Mouse (Mus musculus) brain, embryonic 14.5 days (tissue): ENCODE results near the gene Nhej1. TPM values are rescaled to one million over a fixed set of nuclear protein-coding genes. Genes with fewer than 3 reads are reported as not detected.

Experiments
- DNase-seq: peaks from one replicate; pipeline ENCODE4 v3.0.0-alpha.2; 2011; ENCODE audit warnings: low read depth
- CTCF ChIP-seq: fragments of 200-500 bp; IDR thresholded peaks from 2 replicates; pipeline ENCODE4 v1.5.1; 2012; ENCODE audit warnings: inconsistent platforms, mild to moderate bottlenecking, moderate library complexity, borderline replicate concordance; ENCODE audit not compliant: insufficient read depth, insufficient read length; ENCODE audit errors: extremely low read depth
- POLR2A ChIP-seq: fragments of 200-500 bp; IDR thresholded peaks from 2 replicates; pipeline ENCODE4 v1.6.1; 2012; ENCODE audit warnings: mild to moderate bottlenecking, inconsistent platforms, borderline replicate concordance; ENCODE audit not compliant: poor library complexity, insufficient read depth, insufficient read length, severe bottlenecking; ENCODE audit errors: extremely low read depth
- polyA plus RNA-seq: library from polyadenylated mRNA; depleted of rRNA; stranded (reverse); fragments of >200 nt; gene quantifications from 2 replicates; pipeline ENCODE4 v1.2.3, GENCODE M21; 2012

Gene Nhej1
- polyA plus RNA-seq, 1 experiment = 2.4 TPM

DNA sequence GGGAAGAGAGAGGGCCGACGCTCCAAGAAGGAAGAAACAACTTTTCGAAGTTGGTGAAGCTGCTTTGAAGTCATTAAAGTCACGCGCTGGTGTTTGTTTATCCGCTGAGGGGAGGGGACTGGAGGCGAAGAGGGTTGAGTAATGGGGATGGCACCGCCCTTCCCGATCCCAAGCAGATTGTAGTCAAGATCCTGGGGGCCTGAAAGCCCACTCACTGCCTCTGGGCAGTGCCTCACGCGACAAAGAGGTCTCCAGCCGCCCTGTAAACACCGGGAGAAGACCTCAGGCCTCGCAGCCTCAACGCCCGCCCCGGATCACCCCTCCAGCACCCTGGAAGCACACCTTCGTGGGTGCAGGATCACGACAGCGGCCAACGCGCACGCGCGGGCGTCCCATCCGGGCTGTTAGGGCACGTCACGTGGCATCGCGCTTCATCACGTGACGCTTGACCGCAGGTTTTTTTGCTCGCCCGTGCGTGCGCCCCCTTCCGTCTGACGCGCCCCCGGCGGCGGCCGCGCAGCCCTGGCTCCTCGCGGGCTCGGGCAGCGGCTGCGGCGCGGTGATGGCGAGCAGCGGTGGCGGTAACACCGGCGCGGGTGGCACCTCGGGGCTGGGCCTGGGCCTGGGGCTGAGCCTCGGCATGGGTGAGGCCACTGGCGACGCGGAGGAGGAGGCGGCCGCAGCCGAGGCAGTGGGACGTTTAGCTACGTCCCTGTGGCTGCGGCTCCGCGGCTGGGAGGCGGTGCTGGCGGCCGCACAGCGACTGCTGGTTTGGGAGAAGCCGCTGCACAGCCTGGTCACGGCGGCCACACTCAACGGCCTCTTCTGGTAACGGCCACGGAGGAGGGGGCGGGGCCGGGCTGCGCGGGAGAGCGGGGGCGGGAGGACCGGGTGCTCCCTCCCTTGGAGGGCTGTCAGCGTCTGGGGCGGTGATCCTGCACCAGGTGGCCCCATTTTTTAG, 17.6 kb upstream of the Nhej1 start, which contains the start of the genes Cnppd1 and Retreg2:
TSS of gene Cnppd1 (minus strand) at position 411 of the 961 bp plus-strand sequence.
TSS of gene Retreg2 (plus strand) at position 478 of the 961 bp plus-strand sequence.
- TF ChIP-seq POLR2A = peak; percentile 95
- TF ChIP-seq CTCF = peak; percentile 60; the same call in 1 of the 2 replicates
- DNase-seq = peak; percentile 98

DNA sequence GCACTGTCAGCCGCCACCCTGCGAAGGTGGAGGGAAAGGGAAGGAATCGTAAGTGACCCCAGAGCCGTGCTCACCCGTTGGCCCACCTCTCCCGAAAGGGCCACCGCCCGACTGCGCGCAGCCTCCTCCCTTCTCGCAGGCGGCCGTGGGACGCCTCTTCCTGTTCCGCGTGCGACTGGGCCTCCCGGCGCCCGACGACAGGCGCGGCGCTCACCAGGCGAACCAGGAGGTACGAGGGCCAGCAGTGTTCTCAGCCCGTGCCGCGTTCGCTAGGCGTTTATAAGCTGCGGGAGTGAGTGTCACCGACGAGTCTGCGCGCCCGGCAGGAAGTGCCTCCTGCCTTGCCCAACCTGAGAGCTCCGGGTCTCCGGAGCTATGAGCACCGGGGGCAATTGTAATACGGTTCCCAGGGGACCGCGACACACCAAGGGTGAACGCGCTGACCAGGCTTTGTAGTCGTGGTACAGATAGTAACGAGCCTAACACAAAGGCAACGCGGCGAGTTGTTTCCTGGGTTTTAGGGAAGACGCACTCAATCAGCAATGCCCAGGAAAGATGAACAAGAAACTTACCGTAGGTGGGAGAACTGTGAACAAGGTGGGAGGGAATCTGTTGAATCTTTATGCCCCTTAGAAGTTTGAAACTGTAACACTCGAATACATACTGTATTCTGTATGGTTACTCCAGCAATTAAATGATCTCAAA, 16.6 kb upstream of the Nhej1 start:
- TF ChIP-seq CTCF = no peak
- no peak for TF ChIP-seq POLR2A
- DNase-seq = peak; percentile 56

DNA sequence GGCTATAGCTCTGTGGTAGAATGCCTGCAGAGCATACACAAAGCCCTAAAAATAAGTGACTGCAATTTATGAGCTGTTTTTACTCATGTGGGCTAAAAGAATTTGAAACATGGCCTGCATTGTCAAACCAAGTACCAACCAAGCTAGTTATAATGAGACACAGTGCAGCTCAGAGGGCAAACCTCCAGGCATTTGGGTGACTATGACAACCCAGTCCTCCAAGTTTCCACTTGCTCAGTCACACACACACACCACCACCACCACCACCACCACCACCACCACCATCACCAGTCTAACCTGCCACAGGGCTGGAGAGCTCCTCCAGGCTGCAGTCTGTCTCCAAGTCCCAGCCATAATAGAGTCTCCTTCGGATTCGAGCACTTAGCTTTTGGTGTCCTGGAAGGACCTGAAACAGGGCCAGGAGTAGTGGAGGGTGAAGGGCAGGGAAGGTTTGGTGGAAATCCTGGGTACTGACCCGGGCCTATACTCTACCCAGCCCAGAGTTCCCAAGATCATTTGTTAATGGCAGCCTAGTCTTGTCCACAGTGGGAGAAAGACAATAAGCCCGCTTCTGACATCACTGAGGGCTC, 15.7 kb upstream of the Nhej1 start:
- TF ChIP-seq POLR2A (no peak), CTCF (no peak)

DNA sequence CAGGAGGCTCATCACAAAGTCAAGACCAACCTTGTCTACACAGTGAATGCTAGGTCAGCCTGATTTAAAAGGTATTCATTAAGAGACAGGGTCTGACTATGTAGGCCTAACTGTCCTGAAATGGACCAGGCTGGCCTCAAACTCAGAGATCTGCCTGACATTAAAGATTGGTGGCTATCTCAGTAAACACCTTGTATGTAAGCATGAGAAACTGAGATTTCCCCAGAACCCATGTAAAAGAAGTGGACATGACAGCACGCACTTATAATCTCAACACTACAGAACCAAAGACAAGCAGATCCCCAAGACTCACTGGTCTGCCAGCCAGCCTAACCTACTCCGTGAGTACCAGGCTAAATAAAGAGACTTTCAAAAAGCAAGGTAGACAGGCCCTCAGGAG, 13.4 kb upstream of the Nhej1 start:
- TF ChIP-seq POLR2A (no peak), CTCF (no peak)
- DNase-seq = no peak

More for the DNA sequence above, 15.7 kb upstream of the Nhej1 start:
- DNase-seq = no peak

DNA sequence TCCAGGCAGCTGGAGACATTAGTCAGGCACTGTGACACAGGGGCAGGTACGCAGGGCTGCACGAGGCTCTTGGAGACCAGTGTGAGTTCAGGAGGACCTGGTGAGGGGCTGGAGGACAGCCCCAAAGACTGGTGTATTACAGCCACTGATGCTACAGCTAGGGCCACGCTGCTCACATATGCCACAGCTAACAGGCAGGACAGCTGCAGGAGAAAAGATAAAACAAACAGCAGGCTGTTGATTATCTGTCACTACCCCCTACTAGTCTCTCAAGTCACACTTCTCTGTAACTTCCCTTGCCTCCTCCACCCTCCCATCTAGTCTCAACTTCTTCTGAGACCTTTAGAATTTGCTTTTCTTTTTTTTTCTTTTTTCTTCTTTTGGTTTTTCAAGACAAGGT, 11.7 kb upstream of the Nhej1 start:
- DNase-seq = no peak
- TF ChIP-seq CTCF (no peak), POLR2A (no peak)

DNA sequence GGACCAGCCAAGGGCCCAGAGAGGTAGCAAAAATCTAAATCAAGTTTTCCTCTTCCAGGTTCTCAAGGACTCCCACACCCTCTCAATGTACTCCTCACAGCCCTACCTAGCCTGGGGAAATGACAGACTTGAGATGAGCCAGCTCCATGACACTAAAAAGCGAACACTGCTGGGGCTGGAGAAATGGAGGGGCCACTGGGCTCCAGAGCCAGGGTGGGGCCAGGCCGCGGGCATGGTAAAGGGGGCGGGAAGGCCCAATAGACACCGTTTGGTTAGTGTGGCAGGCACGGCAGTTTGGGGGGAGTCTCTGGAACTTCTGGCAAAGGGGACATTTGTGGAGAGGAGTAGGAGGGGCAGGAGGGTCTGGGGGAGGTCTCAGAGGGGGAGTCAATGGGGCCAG, 11.3 kb upstream of the Nhej1 start:
- DNase-seq = no peak
- TF ChIP-seq POLR2A (no peak), CTCF (no peak)

DNA sequence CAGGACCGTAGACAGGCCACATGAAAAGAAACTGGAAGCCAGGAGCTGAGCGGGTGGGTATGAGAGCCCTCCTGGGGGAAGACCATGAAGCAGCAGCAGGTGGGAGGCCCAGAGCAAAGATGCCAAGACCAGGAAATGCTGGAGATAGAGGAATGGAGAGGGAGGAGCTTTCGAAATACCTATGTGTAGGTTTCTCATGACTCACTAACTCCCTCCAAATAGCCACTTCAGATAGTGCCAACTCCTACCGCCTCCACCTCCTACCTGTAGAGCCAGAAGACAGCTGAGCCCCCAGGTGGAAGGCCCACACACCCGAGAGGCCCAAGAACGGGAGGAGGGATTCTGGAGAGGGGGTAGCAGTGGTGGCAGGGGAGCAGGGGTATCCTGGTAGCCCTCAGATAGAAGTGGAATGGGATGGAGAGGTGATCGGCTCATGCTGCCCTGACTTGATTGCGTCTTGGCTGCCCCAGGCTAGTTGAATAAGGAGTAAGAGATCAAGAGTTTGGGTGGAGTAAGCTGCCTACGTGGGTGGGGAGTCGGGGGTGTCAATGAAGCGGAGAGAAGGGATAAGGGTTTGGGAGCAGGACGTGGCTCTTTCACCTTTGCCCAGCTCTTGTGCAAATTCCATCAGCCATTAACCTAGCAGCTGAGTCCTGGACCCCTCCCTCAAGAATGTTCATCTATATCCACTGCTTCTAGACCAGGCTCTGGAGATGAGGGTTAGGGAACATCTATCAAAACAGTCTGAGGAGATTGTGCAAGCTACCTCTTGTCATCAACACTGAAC, 8.6 kb upstream of the Nhej1 start, which contains the start of gene Slc23a3:
TSS of gene Slc23a3 (minus strand) at position 470 of the 787 bp plus-strand sequence.
- DNase-seq = no peak

DNA sequence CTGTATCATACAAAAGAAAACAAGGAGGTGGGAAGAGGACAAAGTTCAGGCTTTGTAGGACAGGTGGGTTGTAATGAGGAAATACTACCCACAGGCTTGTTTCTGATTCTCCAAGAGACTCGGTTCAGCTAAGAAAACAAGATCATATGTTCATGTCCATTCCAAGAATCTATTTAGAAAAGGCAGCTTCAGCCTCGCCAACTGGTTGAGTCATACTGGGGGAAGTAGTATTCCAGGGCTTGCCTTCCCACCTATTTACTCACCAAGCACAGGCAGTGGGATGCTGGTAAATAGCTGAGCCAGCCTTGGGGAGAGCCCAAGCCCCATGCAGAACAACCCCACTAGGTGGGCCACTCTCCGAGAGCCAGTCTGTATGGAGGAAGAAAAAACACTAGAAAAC, 3.6 kb upstream of the Nhej1 start:
- DNase-seq = no peak
- no peak for TF ChIP-seq CTCF
- no peak for TF ChIP-seq POLR2A

More for the DNA sequence above, 8.6 kb upstream of the Nhej1 start, which contains the start of gene Slc23a3:
- TF ChIP-seq CTCF (no peak), POLR2A (no peak)

DNA sequence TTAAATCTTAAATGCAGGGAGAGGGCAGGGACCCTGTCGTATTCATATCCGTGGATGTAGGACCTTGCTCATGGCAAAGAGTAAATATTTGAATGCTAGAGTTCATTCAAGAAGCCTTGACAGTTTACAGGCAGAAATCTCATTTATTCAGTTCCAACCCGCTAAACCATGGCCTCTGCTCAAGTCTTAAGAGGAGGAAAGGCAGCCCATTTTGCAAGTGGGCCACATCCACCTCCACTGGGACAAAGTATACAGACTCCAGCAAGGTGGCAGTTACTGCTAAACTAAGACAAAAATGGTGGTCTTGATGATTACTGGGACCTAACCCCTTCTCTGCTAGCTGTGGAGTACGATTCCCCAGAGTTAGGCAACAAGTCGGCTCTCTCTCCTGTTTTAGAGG, 418 bp upstream of the Nhej1 start:
- no peak for DNase-seq
- TF ChIP-seq POLR2A (no peak), CTCF (no peak)

DNA sequence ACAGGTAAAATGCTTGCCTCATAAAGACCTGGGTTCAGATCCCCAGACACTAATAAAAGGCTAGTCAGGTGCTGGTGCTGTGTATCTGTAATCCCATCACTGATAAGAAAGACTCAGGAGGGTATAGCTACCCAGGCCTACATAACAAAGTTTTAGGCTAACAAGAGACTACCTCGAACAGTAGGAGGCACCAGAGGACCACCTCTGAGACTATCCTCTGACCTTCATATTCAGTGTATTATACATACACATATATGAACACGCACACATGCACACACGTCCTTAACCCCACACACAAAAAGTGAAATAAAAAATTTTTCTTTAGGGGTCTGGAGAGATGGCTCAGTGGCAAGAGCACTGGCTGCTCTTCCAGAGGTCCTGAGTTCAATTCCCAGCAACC, 2.8 kb downstream of the Nhej1 start:
- no peak for TF ChIP-seq POLR2A
- no peak for TF ChIP-seq CTCF
- DNase-seq = no peak

DNA sequence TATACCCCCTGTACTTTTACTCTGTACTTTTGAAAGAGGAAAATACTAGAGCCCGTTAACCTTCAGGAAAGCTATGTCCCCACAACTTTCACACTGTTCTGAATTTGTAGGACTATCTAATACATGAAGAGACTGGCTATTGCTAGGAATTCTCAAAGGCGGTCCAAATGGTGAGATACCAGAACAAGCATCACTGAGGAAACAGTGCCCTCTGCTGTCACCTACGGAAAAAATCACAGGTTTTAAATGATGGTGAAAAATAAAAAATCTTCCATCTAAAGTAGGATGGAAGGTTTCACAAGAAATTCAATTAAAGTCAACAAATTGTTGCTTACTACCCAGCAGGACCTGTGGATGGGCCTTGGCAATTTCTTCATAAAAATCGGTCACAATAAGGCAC, 72.9 kb downstream of the Nhej1 start:
- DNase-seq = peak; percentile 71
- TF ChIP-seq CTCF (peak; percentile 58; the same call in 1 of the 2 replicates), POLR2A (no peak)
